Mouse (Mus musculus) neural tube, embryonic 12.5 days (tissue): Measurements from ENCODE around the gene Fez1. TPM values are rescaled to one million over a fixed set of nuclear protein-coding genes. Genes with fewer than 3 reads are reported as not detected.

ENCODE experiments used
- ATAC-seq: fragments of 200-750 bp; cut with Nextera tagmentation; 2 replicates; pipeline ENCODE4 v1.8.0; 2017; ENCODE audit warnings: low read depth, mild to moderate bottlenecking, moderate TSS enrichment, moderate library complexity; ENCODE audit not compliant: low FRiP score
- H3K27ac ChIP-seq: fragments of 300-500 bp; sonication (generic); 2 replicates; pipeline ENCODE4 v1.5.1; 2016
- H3K27me3 ChIP-seq: fragments of 300-500 bp; sonication (generic); replicated peaks from 2 replicates; pipeline ENCODE4 v1.6.1; 2016; ENCODE audit warnings: mild to moderate bottlenecking
- H3K36me3 ChIP-seq: fragments of 300-500 bp; sonication (generic); 2 replicates; pipeline ENCODE4 v1.6.1; 2016; ENCODE audit warnings: mild to moderate bottlenecking
- H3K4me1 ChIP-seq: fragments of 300-500 bp; sonication (generic); 2 replicates; pipeline ENCODE4 v1.6.1; 2016
- H3K4me2 ChIP-seq: fragments of 300-500 bp; sonication (generic); replicated peaks from 2 replicates; pipeline ENCODE4 v1.6.1; 2016; ENCODE audit warnings: mild to moderate bottlenecking
- H3K4me3 ChIP-seq: fragments of 300-500 bp; sonication (generic); 2 replicates; pipeline ENCODE4 v1.5.1; 2016
- H3K9ac ChIP-seq: fragments of 300-500 bp; sonication (generic); 2 replicates; pipeline ENCODE4 v1.6.1; 2016; ENCODE audit warnings: mild to moderate bottlenecking
- H3K9me3 ChIP-seq: fragments of 300-500 bp; sonication (generic); 2 replicates; pipeline ENCODE4 v1.6.1; 2016; ENCODE audit warnings: mild to moderate bottlenecking
- WGBS: fragments of 180-500 bp; shearing (Covaris S2); methylation state at CpG from one replicate; pipeline ENCODE4 v1.1.7; 2016; 5-methylcytosine and 5-hydroxymethylcytosine counted together
- polyA plus RNA-seq: library from polyadenylated mRNA; unstranded; fragments of >200 nt; fragmentation: Nextera tagmentation; extraction: Ambion mirVana; gene quantifications from 2 replicates; pipeline ENCODE4 v1.2.1, GENCODE M21; 2016

The Fez1 gene
- polyA plus RNA-seq, 1 experiment from 2014 or later = 435 TPM

- Histone ChIP-seq H3K36me3 (peaks cover 85% of the 10 kb centered on the region), H3K9ac (no peak overlapping the region), H3K27me3 (no peaks in the 10 kb centered on the region), H3K4me1 (no peaks in the 10 kb centered on the region), H3K4me3 (no peak overlapping the region), H3K27ac (no peak overlapping the region), H3K9me3 (no peaks in the 10 kb centered on the region), H3K4me2 (no peak overlapping the region)
- ATAC-seq = no peak
- 88% methylated on average over 2 of the region's 2 CpGs for WGBS
These were observed 27.0 kb downstream of the Fez1 start for GRCm38 (mm10) chr9:36848661-36849060.

- Histone ChIP-seq H3K4me2 (no peak overlapping the region), H3K4me1 (no peaks in the 10 kb centered on the region), H3K9me3 (no peaks in the 10 kb centered on the region), H3K4me3 (no peak overlapping the region), H3K9ac (no peak overlapping the region), H3K27me3 (no peaks in the 10 kb centered on the region), H3K36me3 (peaks cover 75% of the 10 kb centered on the region), H3K27ac (no peak overlapping the region)
- no peak for ATAC-seq
- 63% methylated on average over 1 of the region's 1 CpGs for WGBS
These were observed 28.4 kb downstream of the Fez1 start for GRCm38 (mm10) chr9:36850091-36850490.

- 90% methylated on average over 2 of the region's 2 CpGs for WGBS
- Histone ChIP-seq H3K4me1 (peaks cover under 1% of the 10 kb centered on the region; the same call in 1 of the 2 replicates), H3K27me3 (no peaks in the 10 kb centered on the region), H3K4me2 (no peak overlapping the region), H3K4me3 (no peak overlapping the region), H3K36me3 (peaks cover 67% of the 10 kb centered on the region), H3K27ac (no peak overlapping the region), H3K9ac (no peak overlapping the region), H3K9me3 (no peaks in the 10 kb centered on the region)
- no peak for ATAC-seq
These were observed 30.5 kb downstream of the Fez1 start for GRCm38 (mm10) chr9:36852175-36852574.

DNA sequence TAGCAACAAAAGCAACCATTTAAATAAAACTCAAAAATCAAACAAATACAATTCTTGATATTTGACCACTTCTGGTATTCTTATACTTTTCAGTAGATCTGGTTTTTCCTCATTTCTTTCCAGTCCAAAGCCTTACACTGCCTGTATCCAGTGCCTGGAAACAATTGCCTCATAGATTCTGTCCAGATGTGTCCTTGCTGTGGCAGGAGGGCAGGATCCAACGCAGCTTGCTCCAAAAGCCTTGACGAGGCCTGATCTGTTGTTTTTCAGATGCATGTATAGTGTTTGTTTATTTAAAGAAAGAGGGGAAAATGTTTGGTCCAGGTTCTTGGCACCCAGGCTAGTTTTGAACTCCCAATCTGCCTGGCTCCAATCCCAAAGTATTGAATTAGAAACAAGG, 34.7 kb downstream of the Fez1 start:
- Histone ChIP-seq H3K27me3 (no peaks in the 10 kb centered on the region), H3K4me1 (peaks cover 9% of the 10 kb centered on the region; the same call in 1 of the 2 replicates), H3K4me3 (no peak overlapping the region), H3K9me3 (no peaks in the 10 kb centered on the region), H3K27ac (no peak overlapping the region), H3K9ac (no peak overlapping the region), H3K4me2 (no peak overlapping the region), H3K36me3 (peaks cover 55% of the 10 kb centered on the region)
- 79% methylated on average over 2 of the region's 2 CpGs for WGBS
- no peak for ATAC-seq

GRCm38 (mm10) chr9:36857476-36858117, 35.9 kb downstream of the Fez1 start:
- H3K4me2 ChIP-seq = no peak overlapping the region
- H3K9me3 ChIP-seq = no peaks in the 10 kb centered on the region
- no peak for ATAC-seq
- H3K27ac ChIP-seq = no peak overlapping the region
- H3K4me1 ChIP-seq = peaks cover 9% of the 10 kb centered on the region; the same call in 1 of the 2 replicates
- no peak overlapping the region for H3K9ac ChIP-seq
- H3K36me3 ChIP-seq = peaks cover 55% of the 10 kb centered on the region
- 17% methylated on average over 8 of the region's 8 CpGs for WGBS
- H3K4me3 ChIP-seq = no peak overlapping the region
- H3K27me3 ChIP-seq = no peaks in the 10 kb centered on the region

DNA sequence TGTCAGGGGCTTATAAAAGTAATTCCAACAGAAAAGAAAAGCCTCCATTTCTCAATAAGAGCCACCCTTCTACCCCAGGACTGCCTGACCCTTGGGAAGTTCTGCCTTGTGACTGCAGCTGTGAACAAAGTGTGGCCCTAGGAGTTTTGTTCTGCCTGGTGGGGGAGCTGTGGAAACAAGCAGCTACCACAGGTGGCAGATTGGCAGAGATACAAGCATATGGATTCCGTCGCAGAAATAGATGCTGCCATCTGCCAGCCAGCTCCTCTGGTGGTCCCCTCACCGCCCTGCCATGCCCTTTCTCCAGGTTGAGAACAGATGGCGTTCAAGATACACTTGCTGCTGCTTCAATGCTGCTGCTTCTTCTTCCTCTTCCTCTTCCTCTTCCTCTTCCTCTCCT, 37.0 kb downstream of the Fez1 start:
- peaks cover 64% of the 10 kb centered on the region for H3K36me3 ChIP-seq
- WGBS = 24% methylated on average over 4 of the region's 4 CpGs

GRCm38 (mm10) chr9:36862576-36862975, 40.9 kb downstream of the Fez1 start:
- Histone ChIP-seq H3K9me3 (no peaks in the 10 kb centered on the region), H3K36me3 (peaks cover 69% of the 10 kb centered on the region), H3K9ac (no peak overlapping the region), H3K4me3 (no peak overlapping the region), H3K27ac (no peak overlapping the region), H3K4me2 (no peak overlapping the region), H3K27me3 (0 out of 2 replicates have a peak, but pooled peaks cover 6% of the 10 kb centered on the region), H3K4me1 (peaks cover 24% of the 10 kb centered on the region)
- 85% methylated on average over 2 of the region's 2 CpGs for WGBS
- no peak for ATAC-seq

More for the DNA sequence above, 37.0 kb downstream of the Fez1 start:
- no peak overlapping the region for H3K4me3 ChIP-seq
- peak; percentile 72 for ATAC-seq
- no peaks in the 10 kb centered on the region for H3K9me3 ChIP-seq
- peaks cover 9% of the 10 kb centered on the region for H3K4me1 ChIP-seq
- H3K27me3 ChIP-seq = 0 out of 2 replicates have a peak, but pooled peaks cover 5% of the 10 kb centered on the region
- H3K27ac ChIP-seq = no peak overlapping the region
- no peak overlapping the region for H3K9ac ChIP-seq
- no peak overlapping the region for H3K4me2 ChIP-seq

- H3K4me2 ChIP-seq = no peak overlapping the region
- peaks cover 19% of the 10 kb centered on the region for H3K4me1 ChIP-seq
- no peak overlapping the region for H3K9ac ChIP-seq
- H3K27me3 ChIP-seq = 0 out of 2 replicates have a peak, but pooled peaks cover 6% of the 10 kb centered on the region
- no peak overlapping the region for H3K27ac ChIP-seq
- no peak for ATAC-seq
- H3K4me3 ChIP-seq = no peak overlapping the region
- H3K9me3 ChIP-seq = no peaks in the 10 kb centered on the region
- 62% methylated on average over 3 of the region's 3 CpGs for WGBS
- H3K36me3 ChIP-seq = peaks cover 77% of the 10 kb centered on the region
These were observed 42.0 kb downstream of the Fez1 start for GRCm38 (mm10) chr9:36863694-36864093.

DNA sequence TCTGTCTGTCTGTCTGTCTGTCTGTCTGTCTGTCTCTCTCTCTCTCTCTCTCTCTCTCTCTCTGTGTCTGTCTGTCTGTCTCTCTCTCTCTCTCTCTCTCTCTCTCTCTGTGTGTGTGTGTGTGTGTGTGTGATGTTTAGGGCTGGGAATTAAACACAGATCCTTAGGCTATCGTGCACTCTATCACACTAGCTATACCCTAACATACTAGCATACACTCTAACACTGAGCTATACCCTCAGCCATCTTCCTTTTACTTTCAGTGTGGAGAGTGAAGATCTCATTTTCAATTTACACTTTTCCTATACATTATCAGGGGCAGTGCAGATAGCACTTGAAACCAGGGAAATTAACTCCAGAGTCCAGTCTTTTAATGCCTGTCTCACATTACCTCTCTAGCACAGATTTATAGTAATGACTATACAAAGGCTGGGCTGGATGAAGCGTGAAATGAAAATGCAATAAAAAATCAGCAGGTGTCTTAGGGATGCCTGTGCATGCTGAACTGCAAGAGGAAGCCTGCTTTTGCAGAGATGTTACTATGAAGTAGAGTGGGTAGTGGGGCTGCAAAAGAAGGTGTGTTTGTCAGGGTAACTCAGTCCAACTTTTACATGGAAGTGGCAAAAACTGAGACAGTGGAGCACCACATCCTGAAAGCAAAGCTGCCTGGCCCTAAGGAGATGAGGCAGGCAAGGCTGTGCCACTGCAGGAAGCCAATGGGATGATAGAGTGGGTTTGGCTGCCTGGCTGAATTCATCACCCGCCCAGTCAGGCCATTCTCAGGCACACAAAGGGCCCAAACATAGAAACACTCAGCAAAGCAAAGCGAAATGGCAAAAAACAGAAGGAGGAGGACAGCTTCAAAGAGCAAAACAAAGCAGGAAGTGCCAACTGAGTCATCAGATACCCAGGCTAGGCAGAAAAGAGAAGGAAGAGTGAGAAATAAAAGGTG, 43.5 kb downstream of the Fez1 start:
- Histone ChIP-seq H3K4me1 (peaks cover 19% of the 10 kb centered on the region), H3K4me2 (0 out of 2 replicates have a peak overlapping the region, but pooled peaks have one; percentile 9), H3K36me3 (peaks cover 81% of the 10 kb centered on the region), H3K4me3 (no peak overlapping the region), H3K27ac (peak overlapping the region; percentile 27; the same call in 1 of the 2 replicates), H3K9me3 (no peaks in the 10 kb centered on the region), H3K9ac (no peak overlapping the region), H3K27me3 (0 out of 2 replicates have a peak, but pooled peaks cover 6% of the 10 kb centered on the region)
- peak; percentile 88 for ATAC-seq
- WGBS = 23% methylated on average over 4 of the region's 4 CpGs

- no peaks in the 10 kb centered on the region for H3K9me3 ChIP-seq
- peaks cover 83% of the 10 kb centered on the region for H3K36me3 ChIP-seq
- no peak for ATAC-seq
- no peak overlapping the region for H3K4me3 ChIP-seq
- H3K4me1 ChIP-seq = peaks cover 19% of the 10 kb centered on the region
- H3K9ac ChIP-seq = no peak overlapping the region
- 93% methylated on average over 6 of the region's 6 CpGs for WGBS
- 0 out of 2 replicates have a peak, but pooled peaks cover under 1% of the 10 kb centered on the region for H3K27me3 ChIP-seq
- H3K27ac ChIP-seq = no peak overlapping the region
- H3K4me2 ChIP-seq = no peak overlapping the region
These were observed 47.0 kb downstream of the Fez1 start for GRCm38 (mm10) chr9:36868662-36869061.

- Histone ChIP-seq H3K4me1 (peaks cover 4% of the 10 kb centered on the region; the same call in 1 of the 2 replicates), H3K9ac (no peak overlapping the region), H3K36me3 (peaks cover 84% of the 10 kb centered on the region), H3K27me3 (no peaks in the 10 kb centered on the region), H3K9me3 (no peaks in the 10 kb centered on the region), H3K27ac (no peak overlapping the region), H3K4me2 (no peak overlapping the region), H3K4me3 (no peak overlapping the region)
- 60% methylated on average over 1 of the region's 1 CpGs for WGBS
- no peak for ATAC-seq
These were observed 48.6 kb downstream of the Fez1 start for GRCm38 (mm10) chr9:36870263-36870662.

GRCm38 (mm10) chr9:36873796-36874195, 52.1 kb downstream of the Fez1 start:
- H3K4me2 ChIP-seq = no peak overlapping the region
- H3K9ac ChIP-seq = no peak overlapping the region
- WGBS = 90% methylated on average over 2 of the region's 2 CpGs
- no peaks in the 10 kb centered on the region for H3K4me1 ChIP-seq
- no peaks in the 10 kb centered on the region for H3K9me3 ChIP-seq
- H3K36me3 ChIP-seq = peaks cover 90% of the 10 kb centered on the region
- no peak overlapping the region for H3K4me3 ChIP-seq
- H3K27ac ChIP-seq = no peak overlapping the region
- no peaks in the 10 kb centered on the region for H3K27me3 ChIP-seq
- no peak for ATAC-seq
